Mouse (Mus musculus) adrenal gland, postnatal 36 days (tissue): ENCODE measurements around the gene Snx19. TPM values are rescaled to one million over a fixed set of nuclear protein-coding genes. Genes with fewer than 3 reads are reported as not detected.

ENCODE experiments used
- DNase-seq, 2 experiments: peaks; one replicate each; pipeline ENCODE4 v3.0.0; 2021; ENCODE audit warnings: mixed read lengths in 1 of 2
- long read RNA-seq, 2 experiments: library from polyadenylated mRNA; stranded (forward); transcript quantifications; one replicate each; pipeline ENCODE4 v2.0.0; 2021; ENCODE audit warnings: borderline sequencing depth in 2 of 2
- total RNA-seq, 2 experiments: library from RNA; stranded (reverse); gene quantifications; 2 replicates each; pipeline ENCODE4 v1.2.3; 2021

The Snx19 gene
- 10 to 100 TPM; 30.8 to 33.7 TPM for total RNA-seq
- long read RNA-seq, experiment 1, full-length matches to known transcripts = 2 of 22 reads
- long read RNA-seq, experiment 1, partial matches to known transcripts = 17 of 22 reads
- long read RNA-seq, experiment 1, other reads (novel, unspliced or antisense) = 3 of 22 reads
- long read RNA-seq, experiment 2, full-length matches to known transcripts = 4 of 8 reads
- long read RNA-seq, experiment 2, partial matches to known transcripts = 0 of 8 reads
- long read RNA-seq, experiment 2, other reads (novel, unspliced or antisense) = 4 of 8 reads

DNA sequence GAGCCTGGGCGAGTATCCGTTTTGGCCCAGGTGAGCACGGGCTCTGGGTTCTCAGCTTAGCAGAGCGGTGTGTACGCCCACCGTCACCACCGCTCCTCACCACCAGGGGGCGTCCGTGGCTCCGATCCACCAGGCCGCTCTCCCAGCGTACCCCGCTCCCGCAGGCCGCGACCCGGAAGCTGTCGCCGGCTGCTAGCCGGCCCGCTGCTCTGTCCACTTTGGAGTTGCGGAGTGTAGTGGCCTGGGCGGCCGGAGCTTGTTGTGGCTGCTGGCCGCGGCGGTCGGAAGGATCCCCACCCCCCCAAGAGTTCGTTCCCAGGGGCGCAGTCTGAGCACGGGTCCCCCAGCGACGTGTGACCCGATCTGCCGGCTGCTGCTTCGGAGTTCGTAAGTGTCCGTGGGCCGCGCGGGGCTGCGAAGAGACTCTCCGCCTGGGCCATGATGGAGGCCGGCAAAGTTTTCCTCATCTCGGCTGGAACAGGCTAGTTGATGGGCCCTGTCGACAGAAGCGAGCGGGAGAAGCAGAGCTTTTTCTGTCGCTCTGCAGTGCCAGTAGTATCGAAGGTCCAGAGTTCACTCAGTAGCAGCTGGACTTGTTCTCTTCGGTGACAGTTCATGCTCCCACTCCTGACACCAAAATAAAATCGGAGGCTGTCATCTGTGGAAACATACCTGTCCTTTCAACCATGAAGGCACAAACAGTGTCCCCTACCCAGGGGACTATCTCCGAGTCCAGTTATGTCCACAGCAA, at the start of gene Snx19:
Gene Snx19, plus strand, starts transcription at position 227 of the 751 bp plus-strand sequence.
- peak; percentile 97 to 99 for DNase-seq

DNA sequence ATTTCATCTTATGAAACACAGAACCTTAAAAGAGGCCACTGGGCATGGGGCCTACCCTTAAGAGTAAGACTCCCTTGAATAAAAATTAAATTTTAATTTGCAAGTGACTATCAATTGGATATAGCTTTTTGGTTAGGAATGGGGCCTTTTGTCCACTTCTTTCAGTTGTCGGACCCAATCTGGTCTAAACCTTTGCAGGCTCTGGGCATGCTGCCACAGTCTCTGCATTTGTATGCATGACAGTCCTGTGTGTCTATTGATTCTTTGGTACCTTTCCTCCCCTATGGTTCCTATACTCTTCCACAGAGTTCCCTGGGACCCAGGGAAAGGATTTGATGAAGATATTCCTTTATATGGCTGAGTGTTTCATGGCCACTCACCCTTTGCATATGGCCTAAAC, 26.1 kb upstream of the Snx19 start:
- DNase-seq = no peak

DNA sequence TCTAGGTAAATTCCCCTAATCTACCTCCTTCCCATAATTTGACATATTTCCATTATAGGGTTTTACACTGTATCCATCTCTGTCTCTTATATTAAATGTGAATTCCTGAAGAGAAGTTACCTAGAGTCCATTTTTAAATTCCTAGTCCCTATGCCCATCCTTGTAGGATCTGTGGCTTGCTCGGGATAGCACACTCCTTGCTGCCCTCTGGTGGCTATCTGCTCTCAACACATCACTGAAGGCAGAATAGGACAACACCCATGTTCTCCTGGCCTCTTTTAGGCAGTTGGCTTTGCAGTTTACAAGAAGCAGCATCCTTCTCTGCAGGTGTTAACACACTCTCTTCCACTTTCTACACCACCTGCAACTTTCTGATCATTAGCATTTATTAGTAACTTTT, 4.0 kb upstream of the Snx19 start:
- peak; percentile 55 to 73 for DNase-seq

DNA sequence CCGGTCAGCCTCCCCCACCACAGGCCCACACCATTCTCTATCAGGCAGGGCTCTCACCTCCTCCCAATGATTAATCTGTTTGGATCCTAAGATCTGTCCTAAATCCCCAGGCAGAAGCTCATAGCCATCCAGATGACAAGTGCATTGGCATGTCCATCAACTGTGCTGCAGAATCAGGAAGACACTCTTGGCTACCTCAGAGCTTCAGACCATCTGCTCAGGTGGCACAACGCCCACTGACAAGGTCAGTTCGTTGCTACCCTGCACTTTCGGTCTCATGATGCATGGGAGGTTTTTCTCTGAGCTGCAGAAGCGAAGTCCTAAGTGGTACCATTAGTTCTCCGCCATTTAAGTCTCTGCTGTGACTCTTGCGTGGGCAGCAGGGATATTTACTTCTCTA, 1.7 kb upstream of the Snx19 start:
- DNase-seq = no peak

DNA sequence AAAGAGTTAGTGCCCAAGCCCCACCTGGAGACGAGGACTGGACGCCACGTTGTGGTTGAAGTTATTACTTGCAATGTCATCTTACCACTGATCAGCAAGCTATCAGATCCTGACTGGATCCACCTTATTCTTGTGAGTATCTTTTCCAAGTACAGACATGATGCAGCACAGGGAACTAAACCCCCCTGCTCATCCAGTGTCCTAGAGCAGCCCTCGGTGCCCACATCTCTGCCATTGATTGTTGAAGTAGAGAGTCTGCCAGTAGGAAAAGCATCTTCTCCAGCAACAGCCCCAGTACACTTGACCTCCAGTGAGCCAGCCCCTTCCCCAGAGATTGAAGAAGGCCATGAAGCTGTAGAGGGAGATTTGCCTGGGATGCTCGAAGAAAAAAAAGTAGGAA, 1.3 kb downstream of the Snx19 start:
- no peak for DNase-seq

DNA sequence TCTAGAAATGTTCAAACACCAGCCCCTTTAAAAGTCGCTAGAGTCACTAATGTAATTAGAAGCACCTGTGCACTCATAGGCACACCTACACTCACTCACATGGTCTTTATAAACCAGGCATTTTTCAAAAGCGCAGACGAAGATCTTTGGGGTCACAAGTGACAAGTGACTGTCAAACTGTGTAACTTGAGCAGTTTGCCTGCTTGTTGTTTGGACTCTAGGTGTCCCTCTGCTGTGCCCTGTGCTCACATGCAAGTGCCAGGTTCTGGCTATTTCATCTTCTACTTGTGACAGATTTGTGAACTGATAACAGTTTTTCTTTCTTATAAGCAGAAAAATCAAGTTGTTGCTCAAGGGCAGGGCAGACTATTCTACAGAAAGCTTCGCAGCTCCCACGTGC, 3.5 kb downstream of the Snx19 start:
- no peak for DNase-seq

DNA sequence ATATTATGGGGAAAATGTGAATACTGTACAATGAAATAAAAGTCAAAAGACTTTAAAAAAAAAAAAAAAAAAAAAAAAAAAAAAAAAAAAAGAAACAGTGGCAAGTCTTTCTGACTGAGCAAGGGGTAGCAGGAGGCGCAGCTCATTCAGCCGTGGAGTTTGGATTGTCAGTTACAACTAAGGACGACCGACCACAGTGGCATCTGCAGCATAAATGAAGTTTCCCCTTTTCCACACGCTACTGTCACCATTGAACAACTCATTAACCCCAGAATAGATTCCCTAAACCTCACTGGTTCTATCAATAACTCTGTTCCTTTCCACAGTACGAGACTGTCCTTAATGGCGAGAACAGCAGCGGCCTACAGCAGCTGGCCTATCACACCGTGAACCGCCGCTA, 5.0 kb downstream of the Snx19 start:
- DNase-seq = no peak

DNA sequence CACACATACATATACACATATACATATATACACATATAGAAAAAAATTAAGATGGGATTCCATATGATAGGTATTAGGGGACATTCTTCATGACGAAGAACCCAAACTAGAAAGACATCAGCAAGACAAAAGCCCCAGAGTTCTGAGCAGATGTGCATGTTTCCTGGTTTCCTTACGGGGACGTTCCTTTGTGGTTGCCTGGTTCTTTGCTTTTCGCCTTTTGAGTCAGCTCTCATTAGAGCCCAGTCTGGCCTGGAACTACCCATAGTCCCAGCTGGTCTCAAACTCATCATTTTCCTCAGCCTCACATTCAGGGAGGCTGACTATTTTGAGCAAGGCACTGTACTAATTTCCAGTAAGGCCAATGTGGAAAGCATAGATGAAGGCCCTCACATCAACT, 7.0 kb downstream of the Snx19 start:
- DNase-seq = no peak

DNA sequence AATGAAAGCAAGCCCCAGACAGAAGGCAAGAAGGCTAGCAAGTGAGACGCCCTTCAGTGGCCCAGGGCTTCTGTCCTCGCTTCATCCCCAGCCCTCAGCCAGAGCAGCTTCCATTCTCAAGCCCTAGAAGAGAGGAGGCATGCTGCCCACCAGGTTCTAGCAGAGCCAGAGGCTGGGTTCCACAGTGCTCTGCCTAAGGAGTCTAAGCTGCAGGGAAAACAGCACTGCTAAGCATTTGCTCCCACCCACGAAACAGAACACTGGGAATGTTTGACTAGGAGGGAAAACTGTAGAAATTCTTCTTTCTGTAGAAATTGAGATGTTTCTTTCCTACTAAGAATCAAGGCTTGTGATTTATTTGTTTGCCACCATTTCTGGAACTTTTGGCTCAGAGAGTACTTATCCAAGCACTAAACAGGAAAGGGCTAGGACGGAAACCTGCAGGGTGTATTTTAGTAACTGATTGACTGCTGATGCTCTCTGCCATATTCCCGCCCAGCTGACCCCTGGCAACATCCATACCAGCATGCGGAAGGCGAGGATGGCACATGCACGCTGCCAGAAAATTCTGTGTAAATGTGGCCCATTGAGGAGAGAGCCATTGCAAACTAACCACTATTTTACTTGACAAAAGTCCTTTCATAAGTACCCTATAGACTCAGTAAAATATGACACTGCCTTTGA, 9.1 kb downstream of the Snx19 start:
- DNase-seq = peak in 1 of 2 experiments; percentile 27

DNA sequence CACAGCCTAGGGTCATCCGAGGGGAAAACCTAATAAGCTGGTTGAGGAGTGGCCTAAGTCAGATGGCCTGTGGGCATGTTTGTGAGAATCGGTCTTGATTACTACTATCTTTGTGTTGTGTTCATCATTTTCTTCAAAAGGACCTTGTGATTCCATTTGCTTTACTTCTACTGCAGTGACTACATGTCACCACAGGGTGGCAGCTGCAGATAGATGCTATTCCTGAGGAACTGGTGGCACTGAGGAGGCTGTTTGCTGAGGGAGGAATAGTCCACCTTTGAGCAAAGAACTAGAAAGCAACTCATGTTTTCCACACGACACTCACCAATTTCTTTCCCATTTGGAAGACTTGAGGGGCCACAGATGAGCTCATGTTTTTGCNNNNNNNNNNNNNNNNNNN, 11.6 kb downstream of the Snx19 start:
- peak; percentile 20 to 43 for DNase-seq

DNA sequence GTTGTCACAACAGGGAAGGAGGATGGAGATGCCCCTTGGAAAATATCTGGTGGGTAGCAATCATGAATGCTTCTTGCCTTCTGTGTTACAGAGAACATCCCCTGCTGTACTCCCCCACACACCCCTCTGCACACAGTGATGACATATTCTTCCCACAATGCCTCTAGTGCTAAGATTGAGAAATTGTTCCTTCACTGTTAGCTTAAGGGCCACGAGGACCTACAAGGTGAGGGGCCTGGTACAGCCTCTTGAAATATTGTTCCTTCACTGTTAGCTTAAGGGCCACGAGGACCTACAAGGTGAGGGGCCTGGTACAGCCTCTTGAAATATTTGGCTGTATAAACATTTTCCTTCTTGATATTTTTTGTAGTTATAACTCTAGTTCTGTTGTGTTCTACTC, 14.9 kb downstream of the Snx19 start:
- no peak for DNase-seq

DNA sequence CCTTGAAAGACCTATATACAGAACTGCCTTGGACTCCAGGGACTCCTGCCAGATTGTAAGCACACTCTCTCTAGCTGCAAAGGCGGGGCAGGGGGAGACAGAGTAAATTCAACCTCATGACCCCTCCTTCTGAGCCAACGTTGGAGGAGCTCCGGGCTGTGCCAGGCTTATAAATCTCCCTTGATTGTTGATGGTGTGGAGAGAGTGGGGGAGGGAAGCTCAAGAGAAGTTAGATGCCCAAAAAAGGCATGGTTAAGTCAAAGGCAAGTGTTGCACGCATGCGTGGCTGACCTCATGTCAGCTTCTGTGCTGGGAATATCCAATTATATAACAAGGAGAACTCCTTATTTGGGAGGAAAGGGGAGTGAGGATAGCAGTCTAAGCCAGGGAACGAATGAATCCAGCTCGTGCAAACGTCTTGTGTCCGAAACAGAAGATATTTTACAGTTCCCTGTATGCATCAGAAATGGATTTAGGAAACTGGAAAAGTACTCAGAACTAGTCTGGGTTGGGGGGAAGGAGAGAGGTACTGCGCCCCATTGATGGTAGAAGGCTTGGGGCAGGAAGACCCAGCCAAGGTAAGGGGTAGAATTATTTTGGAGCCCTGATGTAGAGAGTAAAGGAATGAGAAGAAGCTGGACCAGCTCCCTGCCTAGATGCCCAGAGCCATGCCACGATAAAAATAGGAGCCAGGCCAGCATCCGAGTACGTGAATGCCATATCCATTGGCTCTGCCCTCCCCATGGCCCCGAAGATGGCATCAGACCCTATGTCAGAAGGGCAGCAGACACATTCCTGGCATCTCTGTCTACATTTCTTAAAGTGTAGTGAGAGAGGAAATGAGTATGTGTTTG, 18.6 kb downstream of the Snx19 start:
- no peak for DNase-seq

DNA sequence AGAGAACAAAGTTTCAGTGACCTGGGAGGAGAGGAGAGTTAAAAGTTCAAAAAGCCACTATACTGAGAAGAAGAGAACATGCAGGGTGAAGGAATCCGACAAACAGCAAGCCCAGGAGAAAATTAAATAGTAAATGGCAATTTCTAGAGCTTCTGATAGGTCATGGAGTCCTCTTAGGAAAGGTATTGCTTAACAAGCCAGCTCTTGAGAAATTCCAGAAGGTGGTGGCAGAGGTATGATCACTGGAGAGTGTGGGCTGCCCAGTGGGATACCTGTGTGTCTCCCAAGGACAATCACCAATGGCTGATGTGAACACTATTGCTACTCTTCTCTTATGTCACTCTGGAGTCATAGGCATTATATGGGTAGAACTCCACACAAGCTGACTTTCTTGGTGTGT, 19.2 kb downstream of the Snx19 start:
- no peak for DNase-seq

DNA sequence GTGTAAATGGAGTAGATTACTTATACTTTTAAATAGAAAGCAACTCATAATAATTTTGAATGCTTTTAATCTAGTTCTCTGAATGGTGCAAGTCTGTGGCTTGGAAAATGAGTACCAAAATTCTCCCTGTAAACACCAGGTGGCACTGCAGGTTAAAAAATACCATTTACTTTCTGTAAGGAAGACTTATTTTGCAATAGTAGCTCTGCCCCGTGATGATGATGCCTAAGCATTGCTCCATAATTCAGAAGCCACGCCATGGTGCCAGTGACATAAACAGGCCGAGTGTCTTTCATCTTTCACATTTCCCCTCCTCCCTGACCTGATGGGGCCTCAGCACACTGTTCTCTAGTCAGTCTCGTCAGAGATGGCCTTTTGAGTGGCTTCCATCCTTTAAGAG, 21.6 kb downstream of the Snx19 start:
- peak; percentile 28 to 29 for DNase-seq

DNA sequence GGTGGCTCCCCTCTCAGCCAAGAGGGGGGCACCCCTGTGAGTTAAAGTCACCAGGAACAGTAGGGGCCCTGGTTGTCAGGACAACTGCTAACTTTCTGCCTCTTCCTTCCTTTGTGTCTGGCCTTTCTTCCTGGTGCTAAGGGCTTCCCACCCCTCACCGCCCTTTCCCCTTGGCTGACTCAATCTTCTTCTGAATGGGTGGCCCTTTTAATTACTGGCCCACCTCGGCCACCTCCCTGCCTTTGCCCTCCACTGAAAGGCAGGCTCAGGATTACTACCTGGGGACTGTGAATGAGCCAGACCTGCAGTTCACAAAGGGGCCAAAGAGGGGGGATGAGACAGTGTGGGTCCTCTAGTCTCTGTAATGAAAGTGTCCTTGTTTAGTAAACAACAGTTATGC, 23.0 kb downstream of the Snx19 start:
- no peak for DNase-seq

DNA sequence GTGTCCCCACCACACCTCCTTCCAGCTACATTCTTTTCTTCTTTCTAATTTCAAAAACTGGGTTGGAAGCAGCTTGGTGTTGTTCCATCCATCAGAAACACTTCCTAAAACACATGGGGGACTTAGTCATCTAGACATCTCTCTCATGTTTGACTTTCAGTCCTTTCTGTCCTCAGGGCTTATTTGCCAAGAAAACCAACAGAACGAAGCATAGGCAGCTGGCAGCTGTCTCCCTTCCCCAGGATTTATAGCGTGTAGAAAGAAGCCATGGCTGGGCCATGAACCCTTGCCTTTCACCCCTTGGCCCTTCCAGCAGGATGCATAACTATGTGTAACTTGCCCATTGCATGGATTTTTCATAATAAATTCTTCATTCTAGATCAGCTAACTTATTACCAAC, 23.9 kb downstream of the Snx19 start:
- no peak for DNase-seq

DNA sequence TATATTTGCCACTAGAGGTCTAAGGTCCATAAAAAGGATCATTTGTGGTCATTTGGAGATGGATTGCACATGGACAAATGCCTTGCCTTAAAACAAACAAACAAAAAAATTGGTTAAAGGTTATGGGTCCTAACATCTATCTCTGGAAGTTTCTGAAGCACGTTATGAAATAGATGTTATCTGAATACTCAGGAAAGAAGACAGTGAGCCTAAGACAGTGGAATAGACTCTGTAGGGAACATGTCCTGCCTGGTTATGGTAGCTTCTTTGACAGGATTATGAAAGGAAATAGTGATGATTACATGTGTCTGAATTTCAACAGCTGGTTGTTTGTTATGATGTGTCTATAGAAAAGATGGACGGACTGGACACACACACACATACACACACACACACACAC, 27.6 kb downstream of the Snx19 start:
- no peak for DNase-seq

DNA sequence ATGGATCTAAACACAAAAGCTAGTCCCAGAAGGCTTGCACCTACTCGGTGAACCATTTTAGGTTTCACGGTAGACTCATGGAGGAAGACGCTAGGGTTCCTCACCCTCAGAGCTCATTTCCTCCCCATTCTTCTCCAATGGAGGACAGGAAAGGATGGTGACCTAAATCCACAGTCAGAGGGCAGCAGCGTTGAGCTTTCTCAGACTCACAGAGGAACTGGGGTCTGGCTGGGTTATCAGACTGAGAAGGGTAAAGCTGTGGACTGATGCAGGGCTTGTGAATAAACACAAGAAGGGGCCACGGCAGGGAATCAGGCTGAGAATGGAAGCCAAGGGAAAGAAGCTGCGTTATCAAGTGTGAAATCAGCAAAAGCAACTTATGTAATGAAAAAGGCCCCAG, 29.3 kb downstream of the Snx19 start:
- peak; percentile 6 to 15 for DNase-seq

DNA sequence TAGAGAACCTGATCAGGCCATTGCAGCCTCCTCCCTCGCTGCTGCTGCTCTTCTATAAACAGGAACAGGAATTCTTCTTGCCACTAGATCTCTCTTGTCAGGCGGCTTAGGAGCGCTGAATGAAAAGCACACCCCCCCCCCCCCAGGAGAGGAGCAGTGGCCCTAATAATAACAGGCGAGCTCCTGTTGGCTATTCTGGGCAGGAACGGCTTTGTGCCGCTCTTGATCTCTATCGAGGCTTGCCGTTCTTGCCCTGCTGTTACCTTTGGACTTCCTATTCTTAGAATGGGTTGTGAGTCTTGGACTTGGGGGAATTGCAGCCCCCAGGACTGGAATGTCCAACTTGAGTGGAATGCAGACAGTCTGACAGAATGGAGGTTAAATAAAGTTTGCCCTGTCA, 33.6 kb downstream of the Snx19 start:
- no peak for DNase-seq

DNA sequence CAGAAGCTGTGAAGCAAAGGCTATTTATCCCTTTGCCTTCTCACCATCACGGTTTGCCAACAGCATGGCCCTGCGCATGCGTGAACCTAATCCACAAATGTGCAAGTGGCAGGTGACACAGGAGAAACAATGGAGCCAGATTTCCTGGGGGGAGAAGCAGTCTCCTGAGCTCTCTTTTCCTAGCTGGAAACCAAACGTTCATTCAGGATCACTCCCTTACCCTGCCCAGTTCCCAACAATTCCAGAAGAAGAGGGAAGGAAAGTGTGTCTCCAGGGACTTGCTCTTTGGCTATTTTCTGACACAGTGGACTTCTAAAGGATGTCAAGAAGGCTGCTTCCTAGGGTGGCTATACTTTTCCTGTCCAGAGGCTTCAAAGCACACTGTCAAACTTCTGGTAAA, 37.8 kb downstream of the Snx19 start:
- peak in 1 of 2 experiments; percentile 17 for DNase-seq

DNA sequence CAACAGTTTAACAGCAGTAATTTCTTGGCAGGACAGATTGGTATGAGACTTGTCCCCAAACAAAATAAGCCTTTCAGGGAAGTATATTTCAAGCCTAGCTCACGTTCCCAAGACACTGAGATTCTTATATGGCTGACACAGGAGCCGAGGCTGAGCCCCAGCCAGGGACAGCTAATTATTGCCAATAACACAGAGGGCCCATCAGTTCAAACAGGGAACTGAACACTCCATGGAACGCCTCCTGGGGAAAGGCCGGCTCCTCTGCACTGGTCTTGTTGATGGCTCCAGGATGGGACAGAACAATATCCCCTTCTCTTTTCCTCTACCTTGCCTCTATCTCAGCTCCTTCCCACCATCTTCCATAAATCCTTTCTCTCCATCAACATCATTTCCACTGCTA, 53.1 kb downstream of the Snx19 start:
- no peak for DNase-seq

DNA sequence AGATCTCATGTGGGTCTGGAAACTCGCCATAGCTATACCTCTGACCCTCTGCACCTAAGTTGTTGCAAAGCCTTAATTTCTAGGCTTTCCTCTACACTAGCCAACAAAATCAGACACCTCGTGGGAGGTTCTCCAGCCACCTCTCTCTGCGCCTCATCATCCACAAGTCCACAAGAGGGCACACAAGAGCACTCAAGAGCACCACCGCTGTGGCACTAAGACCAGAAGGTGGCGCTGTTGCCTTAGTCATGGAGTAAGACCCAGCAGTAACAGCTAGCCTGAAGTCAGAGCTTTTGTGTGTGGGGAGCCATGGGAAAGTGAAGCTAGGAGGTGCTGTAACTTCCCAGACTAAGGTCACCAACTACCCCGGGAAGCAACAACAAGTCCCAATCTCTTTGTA, 53.6 kb downstream of the Snx19 start:
- peak; percentile 92 to 93 for DNase-seq
